ENCODE assay signal across 7 mouse cellular contexts in the genomic region with DNA sequence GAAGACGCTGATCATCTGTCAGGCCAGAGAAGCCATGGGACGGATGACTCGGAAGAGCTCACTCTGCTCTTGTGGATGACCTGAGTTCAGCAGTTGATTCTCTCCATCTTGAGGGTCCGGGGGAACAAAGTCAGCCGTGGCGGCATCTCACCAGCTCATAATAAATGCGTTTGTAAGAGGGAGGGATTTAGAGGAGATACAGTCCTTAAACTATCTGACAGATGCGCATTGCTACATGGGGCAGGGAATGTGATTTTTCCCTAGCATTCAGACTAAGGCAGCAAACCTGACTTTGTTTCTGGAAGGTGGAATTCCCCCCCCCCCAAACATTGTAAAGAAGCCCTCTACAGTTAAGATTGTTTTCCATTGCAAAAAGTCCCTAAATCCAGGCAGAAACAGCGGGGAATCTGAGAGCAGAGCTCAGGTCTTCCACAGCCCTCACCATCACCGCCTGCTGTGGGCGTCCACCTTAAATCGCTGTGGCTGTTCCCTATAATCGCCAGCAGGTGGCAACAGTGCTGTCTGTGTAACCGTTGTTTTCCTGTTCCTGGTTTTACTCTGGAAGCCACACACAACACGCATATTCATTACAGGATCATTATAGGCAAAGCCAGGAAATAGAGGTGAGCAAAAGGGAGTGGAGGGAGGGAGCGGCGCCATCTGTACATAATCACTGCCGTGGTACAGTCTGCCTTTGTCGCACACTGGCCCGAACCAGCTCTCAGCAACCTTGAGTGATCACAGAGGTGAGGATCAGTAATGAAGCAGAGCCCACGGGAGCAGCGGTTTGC.
DNase-seq lines count a peak whose midpoint lies in the region; ATAC-seq lines count a peak whose summit lies in the region.

No protein-coding gene starts in this region.

- ATAC-seq in intestine, embryonic 16.5 days, result peak; percentile 84

- H3K4me2 ChIP-seq in intestine, embryonic 16.5 days (ENCODE audit: low read depth, low read length), result peak overlapping the region; percentile 57

- DNase-seq in adrenal gland, postnatal 10 days, result peak; percentile 79
- peak; percentile 71 for DNase-seq in embryo, embryonic 11.5 days (ENCODE audit: low read depth, low spot score)
- peak; percentile 44 to 69 for DNase-seq in gastrocnemius, postnatal 4 days (ENCODE audit: low spot score in 2 of 2)
- DNase-seq in left cerebral cortex, postnatal 25 days (ENCODE audit: low spot score in 2 of 2), result peak; percentile 88 to 90
- peak; percentile 83 for DNase-seq in mesoderm, embryonic 11.5 days (ENCODE audit: low read depth, low spot score)
- DNase-seq in right cerebral cortex, postnatal 36 days (ENCODE audit: low spot score in 2 of 2), result peak; percentile 68 to 75

- no peaks in the 10 kb centered on the region for H3K27me3 ChIP-seq in intestine, embryonic 16.5 days (replicated peaks; ENCODE audit: control insufficient read depth, insufficient read depth, low read length)

- H3K27ac ChIP-seq in intestine, embryonic 16.5 days (ENCODE audit: low read length), result no peak overlapping the region

- peak overlapping the region; percentile 66 for H3K9ac ChIP-seq in intestine, embryonic 16.5 days (ENCODE audit: low read depth, low read length)

- WGBS in intestine, embryonic 16.5 days, result 22% methylated on average over 22 of the region's 22 CpGs

- no peaks in the 10 kb centered on the region for H3K36me3 ChIP-seq in intestine, embryonic 16.5 days (ENCODE audit: control insufficient read depth, insufficient read depth, low read length)

- peak overlapping the region; percentile 44 for H3K4me3 ChIP-seq in intestine, embryonic 16.5 days (ENCODE audit: low read length)

- no peaks in the 10 kb centered on the region for H3K9me3 ChIP-seq in intestine, embryonic 16.5 days (ENCODE audit: control insufficient read depth, low read length)

- no peaks in the 10 kb centered on the region for H3K4me1 ChIP-seq in intestine, embryonic 16.5 days (ENCODE audit: control insufficient read depth, insufficient read depth, low read length)

- intact Hi-C loops in left cerebral cortex, postnatal 25 days (cut with DNase I), result loop anchor here (1.0 to 2.0 kb wide), 3 partner anchors 108 to 201 kb away; no protein-coding TSS in a partner anchor
